Comparison of ENCODE assay signal across 8 mouse cellular contexts in the genomic region with DNA sequence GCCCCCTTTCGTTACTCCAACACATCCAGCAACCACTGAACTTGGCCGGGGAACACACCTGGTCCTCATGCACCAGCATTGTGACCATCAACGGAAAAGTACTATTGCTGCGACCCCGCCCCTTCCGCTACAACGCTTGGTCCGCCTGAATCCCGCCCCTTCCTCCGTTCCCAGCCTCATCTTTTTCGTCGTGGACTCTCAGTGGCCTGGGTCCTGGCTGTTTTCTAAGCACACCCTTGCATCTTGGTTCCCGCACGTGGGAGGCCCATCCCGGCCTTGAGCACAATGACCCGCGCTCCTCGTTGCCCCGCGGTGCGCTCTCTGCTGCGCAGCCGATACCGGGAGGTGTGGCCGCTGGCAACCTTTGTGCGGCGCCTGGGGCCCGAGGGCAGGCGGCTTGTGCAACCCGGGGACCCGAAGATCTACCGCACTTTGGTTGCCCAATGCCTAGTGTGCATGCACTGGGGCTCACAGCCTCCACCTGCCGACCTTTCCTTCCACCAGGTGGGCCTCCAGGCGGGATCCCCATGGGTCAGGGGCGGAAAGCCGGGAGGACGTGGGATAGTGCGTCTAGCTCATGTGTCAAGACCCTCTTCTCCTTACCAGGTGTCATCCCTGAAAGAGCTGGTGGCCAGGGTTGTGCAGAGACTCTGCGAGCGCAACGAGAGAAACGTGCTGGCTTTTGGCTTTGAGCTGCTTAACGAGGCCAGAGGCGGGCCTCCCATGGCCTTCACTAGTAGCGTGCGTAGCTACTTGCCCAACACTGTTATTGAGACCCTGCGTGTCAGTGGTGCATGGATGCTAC. TPM values are rescaled to one million over a fixed set of nuclear protein-coding genes. Genes with fewer than 3 reads are reported as not detected.
A peak's percentile ranks its signal among the peaks of the same experiment; 100 is the strongest.
DNase-seq lines count a peak whose midpoint lies in the region; ATAC-seq and TF ChIP-seq lines count a peak whose summit lies in the region.

A gene (plus strand): TSS at position 167 of the 805 bp plus-strand sequence.

- DNase-seq in A20 (ENCODE audit: low read depth, low spot score): peak; percentile 92
- peak; percentile 72 for DNase-seq in adrenal gland, adult 8-10 months
- peak; percentile 83 for DNase-seq in embryonic facial prominence, embryonic 10.5 days (ENCODE audit: low spot score)
- DNase-seq in kidney, postnatal 14 days: peak; percentile 67
- DNase-seq in lung, embryonic 14.5 days: peak; percentile 76
- peak; percentile 60 to 75 for DNase-seq in thymus, postnatal 10 days (ENCODE audit: low spot score in 2 of 2)

- ATAC-seq in heart, embryonic 16.5 days (replicated peaks; ENCODE audit: extremely low read depth, insufficient read depth, low FRiP score): peak; percentile 68
- ATAC-seq in lung, embryonic 14.5 days (ENCODE audit: insufficient read depth): peak; percentile 85

- peak within 1 kb of the TSS; percentile 90 for H3K27ac ChIP-seq in embryonic facial prominence, embryonic 10.5 days (replicated peaks)
- H3K27ac ChIP-seq in heart, embryonic 16.5 days (ENCODE audit: low read length): no peak within 1 kb of the TSS
- no peak within 1 kb of the TSS for H3K27ac ChIP-seq in lung, embryonic 14.5 days (ENCODE audit: low read depth)
- H3K27ac ChIP-seq in olfactory bulb, adult 2 months (ENCODE audit: insufficient read depth, low read depth, low read length): no peak within 1 kb of the TSS

- no peak for TF ChIP-seq POLR2A in olfactory bulb, adult 2 months (IDR thresholded peaks at IDR 0.05; ENCODE audit: insufficient read depth, low read depth, low read length)

- H3K4me3 ChIP-seq in embryonic facial prominence, embryonic 10.5 days: peak within 1 kb of the TSS; percentile 73
- H3K4me3 ChIP-seq in heart, embryonic 16.5 days (ENCODE audit: low read length): peak within 1 kb of the TSS; percentile 71
- peak within 1 kb of the TSS; percentile 63 for H3K4me3 ChIP-seq in lung, embryonic 14.5 days (ENCODE audit: low read depth, low read length)
- peak within 1 kb of the TSS; percentile 40 for H3K4me3 ChIP-seq in olfactory bulb, adult 2 months (ENCODE audit: insufficient read depth, low read depth, low read length)

- H3K4me2 ChIP-seq in heart, embryonic 16.5 days (ENCODE audit: low read depth, low read length): peak within 1 kb of the TSS; percentile 95
- peak within 1 kb of the TSS; percentile 96 for H3K4me2 ChIP-seq in lung, embryonic 14.5 days

- peak within 1 kb of the TSS; percentile 81 for H3K9ac ChIP-seq in heart, embryonic 16.5 days (ENCODE audit: low read length)
- peak within 1 kb of the TSS; percentile 73 for H3K9ac ChIP-seq in lung, embryonic 14.5 days

- peaks cover 27% of the 10 kb centered on the region for H3K4me1 ChIP-seq in embryonic facial prominence, embryonic 10.5 days
- H3K4me1 ChIP-seq in heart, embryonic 16.5 days (ENCODE audit: control insufficient read depth, insufficient read depth, low read length): peaks cover 8% of the 10 kb centered on the region; the same call in 1 of the 2 replicates
- H3K4me1 ChIP-seq in lung, embryonic 14.5 days (ENCODE audit: insufficient read depth): peaks cover 5% of the 10 kb centered on the region; the same call in 1 of the 2 replicates
- H3K4me1 ChIP-seq in olfactory bulb, adult 2 months (ENCODE audit: control insufficient read depth, insufficient read depth, low read length): peaks cover 14% of the 10 kb centered on the region

- no peaks in the 10 kb centered on the region for H3K27me3 ChIP-seq in embryonic facial prominence, embryonic 10.5 days (replicated peaks; ENCODE audit: low read depth, poor library complexity, severe bottlenecking)
- no peaks in the 10 kb centered on the region for H3K27me3 ChIP-seq in heart, embryonic 16.5 days (ENCODE audit: control insufficient read depth, insufficient read depth, low read length)
- no peaks in the 10 kb centered on the region for H3K27me3 ChIP-seq in lung, embryonic 14.5 days (ENCODE audit: insufficient read depth, low read length)

- TF ChIP-seq CTCF in lung, embryonic 14.5 days (IDR thresholded peaks at IDR 0.05; ENCODE audit: low read depth): peak; percentile 57
- 0 out of 2 replicates have a peak, but pooled peaks have one; percentile 19 for TF ChIP-seq CTCF in olfactory bulb, adult 2 months (IDR thresholded peaks at IDR 0.05; ENCODE audit: insufficient read depth, low read depth, low read length)

- 10% methylated on average over 47 of the region's 47 CpGs for WGBS in embryonic facial prominence, embryonic 10.5 days
- WGBS in heart, embryonic 16.5 days: 10% methylated on average over 47 of the region's 47 CpGs
- 11% methylated on average over 47 of the region's 47 CpGs for WGBS in lung, embryonic 14.5 days
- WGBS in olfactory bulb, adult 2 months: 11% methylated on average over 47 of the region's 47 CpGs

- no peaks in the 10 kb centered on the region for H3K9me3 ChIP-seq in embryonic facial prominence, embryonic 10.5 days
- no peaks in the 10 kb centered on the region for H3K9me3 ChIP-seq in heart, embryonic 16.5 days (replicated peaks; ENCODE audit: control insufficient read depth, low read length)
- H3K9me3 ChIP-seq in lung, embryonic 14.5 days (ENCODE audit: low read depth, low read length): no peaks in the 10 kb centered on the region

- peaks cover 32% of the 10 kb centered on the region for H3K36me3 ChIP-seq in embryonic facial prominence, embryonic 10.5 days (replicated peaks)
- 0 out of 2 replicates have a peak, but pooled peaks cover under 1% of the 10 kb centered on the region for H3K36me3 ChIP-seq in heart, embryonic 16.5 days (ENCODE audit: control insufficient read depth, insufficient read depth)
- H3K36me3 ChIP-seq in lung, embryonic 14.5 days (ENCODE audit: insufficient read depth): 0 out of 2 replicates have a peak, but pooled peaks cover 6% of the 10 kb centered on the region

RNA-seq across cellular contexts. Expression of the gene that starts here (rescaled TPM):
- total RNA-seq in adrenal gland, adult 8-10 months (2022): 10 to 100 TPM in 3 of 4 experiments, 1 to 10 TPM in 1; 8.7 to 18.7 (median 12.3) TPM
- 9.2 and 10.4 TPM in 2 replicates for polyA plus RNA-seq in embryonic facial prominence, embryonic 10.5 days (2016; fragmentation: Nextera tagmentation; extraction: Ambion mirVana)
- polyA plus RNA-seq in heart, embryonic 16.5 days (2015; fragmentation: Nextera tagmentation; extraction: Ambion mirVana): 1.7 and 2.7 TPM in 2 replicates
- polyA plus RNA-seq in lung, embryonic 14.5 days (2014; fragmentation: Nextera tagmentation; extraction: Ambion mirVana): 3.8 and 4.1 TPM in 2 replicates
- polyA plus RNA-seq in olfactory bulb, adult 2 months (2012; ENCODE audit: insufficient read depth, insufficient read length, low replicate concordance, missing spikeins): not detected in 2 replicates
